Mouse (Mus musculus) liver, embryonic 13.5 days (tissue): ENCODE results near the gene Car6. TPM values are rescaled to one million over a fixed set of nuclear protein-coding genes. Genes with fewer than 3 reads are reported as not detected.

Experiments
- ATAC-seq: fragments of 200-750 bp; cut with Nextera tagmentation; 2 replicates; pipeline ENCODE4 v1.8.0; 2017; ENCODE audit warnings: low read depth, mild to moderate bottlenecking, moderate number of reproducible peaks, moderate library complexity
- DNase-seq: peaks from one replicate; pipeline ENCODE4 v3.0.0; 2022
- H3K27ac ChIP-seq: fragments of 300-500 bp; sonication (generic); 2 replicates; pipeline ENCODE4 v1.5.1; 2015; ENCODE audit warnings: moderate library complexity, mild to moderate bottlenecking, inconsistent platforms
- H3K27me3 ChIP-seq: fragments of 300-500 bp; sonication (generic); 2 replicates; pipeline ENCODE4 v1.6.1; 2015; ENCODE audit warnings: mild to moderate bottlenecking, inconsistent platforms
- H3K36me3 ChIP-seq: fragments of 300-500 bp; sonication (generic); 2 replicates; pipeline ENCODE4 v1.6.1; 2015; ENCODE audit warnings: mild to moderate bottlenecking, inconsistent platforms
- H3K4me1 ChIP-seq: fragments of 300-500 bp; sonication (generic); replicated peaks from 2 replicates; pipeline ENCODE4 v1.6.1; 2015; ENCODE audit warnings: inconsistent platforms
- H3K4me2 ChIP-seq: fragments of 300-500 bp; sonication (generic); 2 replicates; pipeline ENCODE4 v1.6.1; 2015; ENCODE audit warnings: inconsistent platforms, mild to moderate bottlenecking, moderate library complexity
- H3K4me3 ChIP-seq: fragments of 300-500 bp; sonication (generic); replicated peaks from 2 replicates; pipeline ENCODE4 v1.5.1; 2015; ENCODE audit warnings: mild to moderate bottlenecking, inconsistent platforms
- H3K9ac ChIP-seq: fragments of 300-500 bp; sonication (generic); 2 replicates; pipeline ENCODE4 v1.6.1; 2015; ENCODE audit warnings: mild to moderate bottlenecking, inconsistent platforms
- H3K9me3 ChIP-seq: fragments of 300-500 bp; sonication (generic); replicated peaks from 2 replicates; pipeline ENCODE4 v1.6.1; 2016; ENCODE audit warnings: inconsistent platforms
- WGBS: fragments of 180-500 bp; shearing (Covaris S2); methylation state at CpG from one replicate; pipeline ENCODE4 v1.1.7; 2015; ENCODE audit not compliant: insufficient replicate concordance; 5-methylcytosine and 5-hydroxymethylcytosine counted together
- polyA plus RNA-seq: library from polyadenylated mRNA; unstranded; fragments of >200 nt; fragmentation: Nextera tagmentation; extraction: Ambion mirVana; gene quantifications from 2 replicates; pipeline ENCODE4 v1.2.1, GENCODE M21; 2015

The Car6 gene
- polyA plus RNA-seq, 1 experiment from 2014 or later, result not detected

GRCm38 (mm10) chr4:150238433-150239086 is 37.4 kb upstream of the Car6 start:
- 9% methylated on average over 3 of the region's 3 CpGs for WGBS
- Histone ChIP-seq H3K27me3 (no peaks in the 10 kb centered on the region), H3K4me2 (peak overlapping the region; percentile 98), H3K9me3 (no peaks in the 10 kb centered on the region), H3K9ac (peak overlapping the region; percentile 90), H3K4me1 (peaks cover 79% of the 10 kb centered on the region), H3K36me3 (peaks cover 44% of the 10 kb centered on the region), H3K27ac (peak overlapping the region; percentile 87), H3K4me3 (peak overlapping the region; percentile 90)
- DNase-seq (no peak), ATAC-seq (no peak)

GRCm38 (mm10) chr4:150237636-150238361 is 36.7 kb upstream of the Car6 start:
- peak; percentile 46 for DNase-seq

GRCm38 (mm10) chr4:150236521-150237481 is 35.7 kb upstream of the Car6 start, which contains the start of gene Eno1:
TSS of gene Eno1 (plus strand) at chr4:150236721.
- Histone ChIP-seq H3K36me3 (peaks cover 27% of the 10 kb centered on the region), H3K27ac (peak within 1 kb of the TSS; percentile 87), H3K4me3 (peak within 1 kb of the TSS; percentile 90), H3K9ac (peak within 1 kb of the TSS; percentile 90), H3K27me3 (no peaks in the 10 kb centered on the region), H3K9me3 (no peaks in the 10 kb centered on the region), H3K4me1 (peaks cover 66% of the 10 kb centered on the region), H3K4me2 (peak within 1 kb of the TSS; percentile 98)
- under 1% methylated on average over 78 of the region's 78 CpGs for WGBS
- DNase-seq (peak; percentile 95), ATAC-seq (peak; percentile 93)

More at GRCm38 (mm10) chr4:150237636-150238361, 36.7 kb upstream of the Car6 start:
- ATAC-seq, result peak; percentile 41
- H3K27ac ChIP-seq, result peak overlapping the region; percentile 87
- H3K9me3 ChIP-seq, result no peaks in the 10 kb centered on the region
- H3K4me2 ChIP-seq, result peak overlapping the region; percentile 98
- peak overlapping the region; percentile 90 for H3K9ac ChIP-seq
- WGBS, result under 1% methylated on average over 21 of the region's 21 CpGs
- peak overlapping the region; percentile 90 for H3K4me3 ChIP-seq
- no peaks in the 10 kb centered on the region for H3K27me3 ChIP-seq
- H3K36me3 ChIP-seq, result peaks cover 37% of the 10 kb centered on the region
- peaks cover 76% of the 10 kb centered on the region for H3K4me1 ChIP-seq

GRCm38 (mm10) chr4:150236031-150236430 is 34.9 kb upstream of the Car6 start:
- Histone ChIP-seq H3K4me1 (peaks cover 59% of the 10 kb centered on the region), H3K4me3 (peak overlapping the region; percentile 90), H3K27ac (peak overlapping the region; percentile 87), H3K27me3 (no peaks in the 10 kb centered on the region), H3K4me2 (peak overlapping the region; percentile 98), H3K9ac (peak overlapping the region; percentile 90), H3K36me3 (peaks cover 19% of the 10 kb centered on the region), H3K9me3 (no peaks in the 10 kb centered on the region)
- DNase-seq (no peak), ATAC-seq (no peak)
- WGBS, result 65% methylated on average over 8 of the region's 8 CpGs

- Histone ChIP-seq H3K9me3 (no peaks in the 10 kb centered on the region), H3K36me3 (peaks cover 15% of the 10 kb centered on the region), H3K9ac (0 out of 2 replicates have a peak overlapping the region, but pooled peaks have one; percentile 1), H3K4me2 (no peak overlapping the region), H3K27ac (peak overlapping the region; percentile 21; the same call in 1 of the 2 replicates), H3K4me3 (no peak overlapping the region), H3K27me3 (no peaks in the 10 kb centered on the region), H3K4me1 (peaks cover 55% of the 10 kb centered on the region)
- WGBS, result 65% methylated on average over 4 of the region's 4 CpGs
- ATAC-seq (no peak), DNase-seq (no peak)
Observed at GRCm38 (mm10) chr4:150235585-150235984, 34.5 kb upstream of the Car6 start.

- WGBS, result 44% methylated on average over 8 of the region's 8 CpGs
- Histone ChIP-seq H3K9ac (0 out of 2 replicates have a peak overlapping the region, but pooled peaks have one; percentile 1), H3K36me3 (peaks cover 8% of the 10 kb centered on the region), H3K4me2 (no peak overlapping the region), H3K27ac (peak overlapping the region; percentile 56), H3K4me3 (no peak overlapping the region), H3K4me1 (peaks cover 49% of the 10 kb centered on the region), H3K9me3 (no peaks in the 10 kb centered on the region), H3K27me3 (no peaks in the 10 kb centered on the region)
- ATAC-seq, result no peak
- no peak for DNase-seq
Observed at GRCm38 (mm10) chr4:150234599-150235327, 33.6 kb upstream of the Car6 start.

GRCm38 (mm10) chr4:150231871-150232270 is 30.7 kb upstream of the Car6 start:
- Histone ChIP-seq H3K4me3 (no peak overlapping the region), H3K9me3 (no peaks in the 10 kb centered on the region)
- WGBS, result 48% methylated on average over 8 of the region's 8 CpGs

GRCm38 (mm10) chr4:150230460-150231407 is 29.6 kb upstream of the Car6 start:
- Histone ChIP-seq H3K4me2 (no peak overlapping the region), H3K36me3 (no peaks in the 10 kb centered on the region), H3K9me3 (no peaks in the 10 kb centered on the region), H3K27ac (no peak overlapping the region), H3K4me1 (peaks cover 21% of the 10 kb centered on the region), H3K27me3 (no peaks in the 10 kb centered on the region), H3K4me3 (no peak overlapping the region), H3K9ac (no peak overlapping the region)
- DNase-seq, result no peak
- ATAC-seq, result no peak
- 45% methylated on average over 21 of the region's 21 CpGs for WGBS

More at GRCm38 (mm10) chr4:150231871-150232270, 30.7 kb upstream of the Car6 start:
- ATAC-seq (no peak), DNase-seq (no peak)
- peaks cover 28% of the 10 kb centered on the region for H3K4me1 ChIP-seq
- no peak overlapping the region for H3K4me2 ChIP-seq
- H3K27me3 ChIP-seq, result no peaks in the 10 kb centered on the region
- H3K36me3 ChIP-seq, result no peaks in the 10 kb centered on the region
- H3K9ac ChIP-seq, result no peak overlapping the region
- no peak overlapping the region for H3K27ac ChIP-seq

GRCm38 (mm10) chr4:150229747-150230390 is 28.7 kb upstream of the Car6 start:
- whole genome bisulfite sequencing, result 48% methylated on average over 9 of the region's 15 CpGs
- ATAC-seq (0 out of 2 replicates have a peak, but pooled peaks have one; percentile 19), DNase-seq (no peak)
- Histone ChIP-seq H3K9me3 (no peaks in the 10 kb centered on the region), H3K4me3 (no peak overlapping the region), H3K4me2 (no peak overlapping the region), H3K9ac (no peak overlapping the region), H3K4me1 (peaks cover 12% of the 10 kb centered on the region), H3K36me3 (no peaks in the 10 kb centered on the region), H3K27me3 (no peaks in the 10 kb centered on the region), H3K27ac (no peak overlapping the region)
